Mouse (Mus musculus): ENCODE results near the gene Odf3l2.

Odf3l2 gene

GRCm38 (mm10) chr10:79670071-79670888 lies 24.7 kb upstream of the Odf3l2 start:
- no peak for DNase-seq

- DNase-seq = peak; percentile 94
Observed at GRCm38 (mm10) chr10:79669576-79670057, 24.1 kb upstream of the Odf3l2 start.

DNA sequence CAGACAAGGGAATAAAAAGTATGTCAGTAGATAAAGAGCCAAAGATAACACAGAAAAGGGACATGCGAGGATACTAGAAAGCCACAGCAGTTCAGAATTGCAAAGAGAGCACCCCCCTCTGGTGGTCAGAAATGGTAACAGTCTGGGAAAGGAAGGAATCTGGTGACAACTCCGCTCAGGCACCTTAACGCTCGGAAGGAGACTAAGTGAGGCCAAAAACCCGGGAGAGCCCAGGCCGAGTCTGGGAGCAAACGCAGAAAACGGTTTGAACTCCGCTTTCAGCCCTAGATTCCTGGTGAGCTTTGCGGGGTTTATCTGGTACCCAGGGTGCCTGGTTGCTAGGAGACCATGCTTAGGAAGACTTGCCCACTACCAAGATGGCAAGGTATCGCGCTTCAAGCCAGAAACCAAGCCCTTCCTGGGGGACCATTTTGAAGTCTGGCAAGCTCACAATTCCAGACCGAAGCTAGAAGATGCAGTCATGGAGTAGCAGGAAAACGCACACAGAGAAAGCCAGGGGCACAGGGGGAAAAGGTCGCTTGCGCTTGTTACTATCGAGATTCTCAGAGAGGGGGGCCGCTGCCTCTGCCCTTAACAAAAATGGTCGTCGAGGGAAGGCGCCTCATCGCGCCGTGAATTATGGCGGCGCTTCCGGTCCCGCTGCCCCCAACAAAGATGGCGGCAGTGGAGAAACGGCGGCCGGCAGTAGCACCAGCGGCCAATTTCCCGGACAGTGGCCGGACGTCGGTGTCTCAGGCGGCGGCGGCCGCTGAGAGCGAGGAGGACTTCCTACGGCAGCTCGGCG lies 23.4 kb upstream of the Odf3l2 start, which contains the start of gene Tpgs1:
Gene Tpgs1 (plus strand): TSS at position 599 of the 805 bp plus-strand sequence.
- peak; percentile 94 for DNase-seq

- no peak for DNase-seq
Observed at GRCm38 (mm10) chr10:79668076-79668475, 22.5 kb upstream of the Odf3l2 start.

DNA sequence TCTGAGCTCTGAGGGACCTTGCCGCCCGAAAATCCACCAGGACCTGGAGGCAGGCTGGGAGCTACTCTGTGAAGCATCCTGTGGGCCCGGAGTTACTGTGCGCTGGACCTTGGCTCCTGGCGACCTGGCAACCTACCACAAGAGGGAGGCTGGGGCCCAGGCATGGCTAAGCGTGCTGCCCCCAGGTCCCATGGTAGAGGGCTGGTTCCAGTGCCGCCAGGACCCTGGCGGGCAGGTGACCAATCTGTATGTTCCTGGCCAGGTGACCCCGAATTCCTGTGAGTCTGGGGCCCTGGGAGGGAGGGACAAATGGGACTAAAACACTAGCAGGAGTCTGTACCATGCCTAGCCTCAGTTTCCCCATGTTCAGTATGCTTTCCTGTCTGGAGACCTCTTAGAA lies 21.0 kb upstream of the Odf3l2 start:
- DNase-seq = no peak

DNA sequence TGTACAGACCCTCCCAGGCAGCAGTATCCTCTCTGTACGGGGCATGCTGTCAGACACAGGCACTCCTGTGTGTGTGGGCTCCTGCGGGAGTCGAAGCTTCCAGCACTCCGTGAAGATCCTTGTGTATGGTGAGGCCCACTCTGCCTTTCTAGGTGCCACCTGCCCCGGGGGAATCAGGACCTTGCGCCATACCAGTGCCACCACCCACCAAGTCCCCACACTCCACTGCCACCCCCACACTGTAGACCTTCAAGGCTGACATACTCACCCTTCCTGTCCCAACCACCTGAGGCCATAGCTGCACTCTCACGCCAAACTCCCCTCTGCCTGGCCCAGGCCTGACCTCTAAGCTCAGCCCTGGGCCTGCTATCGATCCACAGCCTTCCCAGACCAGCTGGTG lies 19.5 kb upstream of the Odf3l2 start:
- DNase-seq = no peak

DNA sequence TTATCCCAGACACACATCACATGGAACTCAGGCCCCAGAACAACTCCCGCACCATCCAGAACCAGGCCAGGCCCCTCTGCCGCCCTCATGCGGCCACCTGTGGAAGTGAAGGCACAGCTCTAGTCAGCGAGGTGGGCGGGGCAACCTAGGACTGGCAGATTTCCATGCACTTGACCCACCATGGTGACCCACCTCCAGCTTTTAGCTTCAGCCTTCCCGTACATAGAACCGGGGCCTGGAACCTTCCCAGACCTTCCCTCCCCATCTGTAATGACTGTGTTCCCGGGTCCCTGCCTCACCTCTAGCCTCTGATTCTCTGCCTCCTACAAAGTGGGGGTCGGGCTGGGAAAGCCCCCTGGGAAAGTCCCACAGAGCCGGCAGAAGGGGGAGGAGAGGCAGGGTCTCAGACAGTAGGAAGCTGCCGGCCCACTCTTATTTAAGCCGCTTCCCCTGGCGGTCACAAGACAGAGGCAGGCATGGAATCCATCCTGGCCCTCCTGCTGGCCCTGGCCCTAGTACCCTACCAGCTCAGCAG lies 18.7 kb upstream of the Odf3l2 start, which contains the start of gene Madcam1:
Gene Madcam1 (plus strand): TSS at position 429 of the 535 bp plus-strand sequence.
- peak; percentile 87 for DNase-seq

DNA sequence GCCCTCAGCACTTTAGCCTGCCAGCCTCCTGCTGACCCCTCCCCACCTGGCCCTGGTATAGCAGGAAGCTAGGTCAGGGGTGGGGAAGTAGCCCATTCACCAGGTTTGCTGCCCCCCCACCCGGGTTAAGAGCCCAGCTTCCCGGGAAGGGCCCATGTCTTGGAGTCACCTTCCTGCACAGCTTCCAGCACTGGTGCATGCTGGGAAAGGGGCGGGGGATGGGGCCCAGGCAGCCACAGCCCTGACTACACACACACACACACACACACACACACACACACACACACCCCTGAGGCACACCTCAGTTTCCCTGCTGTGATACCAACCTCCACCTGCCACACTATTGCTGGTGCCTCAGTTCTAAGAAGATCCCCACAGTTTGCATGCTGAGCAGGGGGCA lies 16.3 kb upstream of the Odf3l2 start:
- DNase-seq = no peak

DNA sequence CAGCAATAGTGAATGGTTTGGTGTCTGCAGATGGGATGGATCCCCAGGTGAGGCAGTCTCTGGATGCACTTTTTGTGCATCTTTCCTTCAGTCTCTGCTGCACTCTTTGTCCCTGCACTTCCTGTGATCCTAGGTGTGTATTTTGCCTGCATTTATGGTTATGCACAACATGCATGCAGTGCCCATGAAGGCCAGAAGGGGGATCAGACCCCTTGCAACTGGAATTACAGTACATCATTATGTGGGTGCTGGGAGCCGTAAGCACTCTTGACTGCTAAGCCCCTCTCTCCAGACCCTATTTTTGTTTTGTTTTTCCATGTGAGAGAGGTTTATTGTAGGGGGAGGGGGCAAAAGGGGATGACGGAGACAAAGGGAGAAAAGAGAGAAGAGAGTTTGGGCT lies 14.8 kb upstream of the Odf3l2 start:
- no peak for DNase-seq

DNA sequence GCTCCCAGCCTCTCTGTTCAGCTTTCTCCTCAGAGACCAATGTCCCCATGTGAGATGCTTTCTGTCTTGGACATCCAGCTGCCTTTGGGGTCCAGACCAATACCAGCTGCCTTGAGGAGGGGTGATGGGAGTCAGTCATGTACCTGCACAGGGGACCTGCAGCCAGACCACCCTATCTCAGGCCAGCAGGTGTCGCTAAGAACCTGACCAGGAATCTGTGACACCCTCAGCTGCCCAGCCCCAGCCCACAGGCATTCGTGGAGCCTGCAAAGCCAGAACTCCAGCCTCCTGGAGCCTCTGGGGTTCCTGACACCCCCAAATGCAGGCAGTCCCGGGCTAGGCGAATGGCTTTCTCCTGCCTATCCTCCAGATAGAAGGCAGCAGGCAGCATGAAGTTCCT lies 13.3 kb upstream of the Odf3l2 start:
- DNase-seq = peak; percentile 54

- peak; percentile 59 for DNase-seq
Observed at GRCm38 (mm10) chr10:79654946-79655395, 9.4 kb upstream of the Odf3l2 start.

DNA sequence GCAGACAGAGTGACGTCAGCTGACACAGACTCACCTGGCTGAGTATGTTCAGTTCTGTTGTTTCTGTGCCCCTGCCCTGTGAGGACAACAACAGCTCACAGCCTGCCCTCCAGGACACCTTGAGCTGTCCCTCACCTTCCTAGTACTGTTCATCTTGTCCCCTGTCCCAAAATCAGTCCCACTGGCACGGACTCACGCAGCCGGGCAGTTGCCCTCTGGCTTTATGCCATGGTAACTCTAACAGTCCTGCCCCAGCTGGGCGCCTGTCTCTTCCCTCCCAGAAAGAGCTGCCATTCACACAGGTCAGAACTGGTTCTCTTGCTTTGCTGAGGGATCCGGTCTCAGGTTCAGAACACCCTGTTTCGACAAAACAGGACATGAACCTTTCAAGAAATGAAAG lies 7.3 kb upstream of the Odf3l2 start:
- DNase-seq = no peak

DNA sequence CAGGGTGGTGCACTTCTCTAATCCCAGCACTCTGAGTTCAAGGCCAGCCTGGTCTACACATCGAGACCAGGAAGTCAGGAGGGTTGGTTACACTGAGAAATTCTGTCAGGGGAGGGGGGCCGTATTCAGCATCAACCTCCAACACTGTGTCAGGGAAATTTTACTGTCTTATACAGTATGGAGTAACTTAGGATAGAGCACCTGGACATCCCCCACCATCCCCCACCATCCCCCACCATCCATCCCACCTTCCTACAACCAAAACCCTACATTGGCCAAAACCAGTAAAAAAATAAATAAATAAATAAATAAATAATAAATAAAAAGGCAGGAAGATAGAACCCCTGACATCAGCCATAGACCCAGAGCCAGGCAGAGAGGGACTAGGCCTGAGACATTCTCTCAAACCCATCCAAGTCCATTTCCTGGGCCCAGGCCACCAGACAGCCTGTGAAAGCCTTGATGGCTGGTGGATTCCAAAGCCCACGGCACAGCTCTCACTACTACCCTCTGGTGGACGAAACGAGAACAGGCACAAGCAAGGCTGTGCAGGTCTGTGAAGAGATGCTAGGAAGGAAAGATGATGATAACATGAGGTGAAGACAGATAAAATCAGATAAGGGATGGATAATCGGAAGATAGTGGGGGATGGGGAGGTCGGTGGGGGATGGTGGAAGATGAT lies 3.7 kb upstream of the Odf3l2 start:
- DNase-seq = peak; percentile 83

DNA sequence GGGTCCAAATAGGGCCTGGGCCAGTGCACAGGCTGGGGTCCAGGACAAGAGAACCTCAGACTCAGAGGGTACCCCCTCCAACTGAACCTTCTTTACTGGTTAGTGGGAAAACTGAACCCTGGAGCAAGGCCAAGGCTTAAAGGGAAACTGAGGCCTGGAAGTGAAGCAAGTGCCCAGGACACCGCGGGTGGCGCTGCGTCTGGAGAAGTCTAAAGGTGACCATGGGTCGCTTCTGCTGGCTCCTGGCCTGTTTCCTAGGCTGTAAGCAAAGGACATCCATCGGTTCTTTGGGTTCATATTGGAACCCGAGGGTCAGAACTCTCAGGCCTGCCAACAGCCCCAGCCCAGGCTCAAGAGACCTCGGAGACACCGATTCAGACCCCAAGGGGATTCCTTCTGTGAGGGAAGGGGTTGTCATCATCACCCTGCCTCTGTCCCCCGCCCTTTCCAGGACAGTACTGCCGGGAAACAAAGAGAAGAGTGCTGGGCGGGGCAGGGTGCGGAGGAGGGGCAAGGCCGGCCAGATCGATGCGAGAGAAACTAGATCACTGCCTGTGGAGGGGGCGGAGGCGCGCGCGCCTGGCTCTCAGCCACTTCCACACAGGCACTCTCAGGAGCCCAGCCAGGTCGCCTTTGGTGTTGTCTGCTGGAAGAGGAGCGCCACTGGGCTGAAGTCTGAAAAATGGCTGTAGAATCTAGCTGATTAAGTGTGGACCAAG lies 6.9 kb downstream of the Odf3l2 start:
- peak; percentile 77 for DNase-seq

DNA sequence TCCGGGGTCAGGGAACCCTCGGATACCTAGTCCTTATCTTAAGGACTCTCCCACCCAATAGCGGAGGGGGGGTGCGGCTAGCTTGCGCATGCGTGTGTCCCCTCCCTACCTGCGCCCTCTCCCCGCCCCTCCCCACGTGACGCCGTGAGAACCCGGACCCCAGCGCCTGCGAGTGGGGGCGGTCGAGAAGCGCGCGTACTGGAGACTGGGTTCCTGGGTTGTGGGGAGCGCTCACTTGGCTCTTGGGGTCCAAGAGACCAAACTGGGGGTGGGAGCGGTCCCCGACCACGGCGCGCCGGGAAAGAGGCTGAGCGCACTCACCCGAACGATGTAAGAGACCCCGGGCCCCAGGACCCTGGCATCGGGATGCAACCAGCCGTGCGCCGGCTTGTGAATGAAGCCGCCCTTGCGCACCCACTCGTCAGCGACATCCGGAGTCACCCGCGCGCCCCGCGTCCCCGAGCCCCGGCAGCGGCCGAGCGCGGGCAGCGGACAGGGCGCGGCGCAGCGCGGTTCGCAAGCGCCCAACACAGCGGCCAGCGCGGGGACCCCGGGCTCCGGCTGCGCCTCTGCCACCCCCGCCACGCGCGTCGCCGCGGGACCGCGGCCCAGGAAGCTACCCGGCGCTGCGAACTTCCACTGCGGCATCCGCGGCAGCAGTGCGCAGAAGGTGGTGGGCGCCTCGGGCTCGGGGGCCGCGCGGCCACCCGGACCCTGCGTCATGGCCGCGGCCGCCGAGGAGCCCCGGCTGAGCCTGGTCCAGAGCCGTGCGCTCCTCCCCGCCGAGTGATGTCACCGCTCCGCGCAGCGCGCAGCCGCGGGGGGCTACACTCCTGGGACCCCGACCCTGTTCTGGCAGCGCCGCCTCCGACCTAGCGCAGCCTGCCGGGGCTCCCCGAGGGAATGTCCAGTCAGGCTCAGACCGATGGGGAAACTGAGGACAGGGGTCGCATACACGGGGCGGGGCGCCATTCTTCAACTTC lies 8.1 kb downstream of the Odf3l2 start, which contains the start of gene Shc2:
Gene Shc2 (minus strand): TSS at position 791 of the 983 bp plus-strand sequence.
- peak; percentile 86 for DNase-seq

GRCm38 (mm10) chr10:79636287-79636686 lies 9.3 kb downstream of the Odf3l2 start:
- DNase-seq = no peak

GRCm38 (mm10) chr10:79633006-79633777 lies 12.3 kb downstream of the Odf3l2 start:
- no peak for DNase-seq

DNA sequence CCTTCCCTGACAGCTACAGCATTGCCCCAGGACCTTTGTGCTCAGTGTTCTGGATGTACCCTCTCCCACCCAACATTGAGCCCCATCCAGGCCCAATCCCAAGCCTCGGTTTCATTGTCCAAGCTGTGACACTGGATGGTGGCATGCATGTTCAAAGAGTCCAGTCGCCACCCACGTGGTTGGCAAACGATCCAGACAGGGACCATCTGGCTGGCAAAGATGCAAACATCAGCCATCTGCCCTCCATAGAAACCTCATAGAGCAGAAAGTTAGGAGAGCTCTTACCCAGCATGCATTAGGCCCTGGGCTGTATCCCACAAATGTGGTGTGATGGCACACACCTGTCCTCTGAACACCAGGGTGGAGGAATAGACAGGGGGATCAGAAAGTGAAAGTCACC lies 14.1 kb downstream of the Odf3l2 start:
- DNase-seq = no peak

GRCm38 (mm10) chr10:79628377-79628776 lies 17.2 kb downstream of the Odf3l2 start:
- no peak for DNase-seq

GRCm38 (mm10) chr10:79626156-79626555 lies 19.4 kb downstream of the Odf3l2 start:
- no peak for DNase-seq

Data from embryo, embryonic 11 days (tissue).